Comparison of ENCODE assay signal across 16 mouse cellular contexts in the genomic region with DNA sequence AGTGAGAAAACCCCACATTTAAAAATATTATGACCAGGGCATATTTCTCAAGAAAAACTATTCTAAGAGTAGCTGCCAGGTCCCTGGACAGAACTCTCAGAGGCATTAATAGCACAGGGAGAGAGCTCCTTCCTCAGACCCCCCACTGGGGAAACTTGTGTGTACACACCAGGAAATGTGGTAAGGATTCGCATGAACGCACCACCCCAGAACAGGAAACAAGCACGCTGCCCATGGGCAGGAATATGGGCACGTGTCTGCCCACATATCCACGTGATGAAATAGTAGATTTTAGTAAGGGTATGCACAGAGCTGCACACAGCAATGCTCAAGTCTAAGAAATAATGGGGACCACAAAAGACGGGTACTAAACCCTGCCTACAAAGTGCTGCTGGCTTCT.
DNase-seq lines count a peak whose midpoint lies in the region; ATAC-seq and TF ChIP-seq lines count a peak whose summit lies in the region.
"Had no signal": no experiment of that assay in that cellular context is flagged by ENCODE, and none has a peak within 500 bp of the region (broad histone marks: within the 10 kb centered on the region; RNA-seq: fewer than 3 reads in every experiment).

No protein-coding gene starts in this region.

- H3K9me3 ChIP-seq in liver, embryonic 16.5 days (replicated peaks; ENCODE audit: control insufficient read depth, low read length), result no peaks in the 10 kb centered on the region
- no peaks in the 10 kb centered on the region for H3K9me3 ChIP-seq in liver, embryonic 12.5 days (replicated peaks)
- H3K9me3 ChIP-seq in forebrain, embryonic 10.5 days, result no peaks in the 10 kb centered on the region
- H3K9me3 ChIP-seq: liver, embryonic 13.5 days; midbrain, embryonic 12.5 days had no signal

- H3K36me3 ChIP-seq in heart, adult 2 months (ENCODE audit: control insufficient read depth, insufficient read depth, low read length), result peaks cover 18% of the 10 kb centered on the region
- H3K36me3 ChIP-seq in liver, embryonic 16.5 days (ENCODE audit: control insufficient read depth, insufficient read depth), result no peaks in the 10 kb centered on the region
- H3K36me3 ChIP-seq in liver, embryonic 12.5 days, result no peaks in the 10 kb centered on the region
- H3K36me3 ChIP-seq in forebrain, embryonic 10.5 days (replicated peaks), result no peaks in the 10 kb centered on the region
- H3K36me3 ChIP-seq: liver, embryonic 13.5 days; midbrain, embryonic 12.5 days had no signal

- peaks cover 14% of the 10 kb centered on the region for H3K4me1 ChIP-seq in heart, adult 2 months (ENCODE audit: control insufficient read depth, insufficient read depth, low read length)
- no peaks in the 10 kb centered on the region for H3K4me1 ChIP-seq in liver, embryonic 16.5 days (ENCODE audit: control insufficient read depth, low read depth, low read length)
- H3K4me1 ChIP-seq in liver, embryonic 12.5 days, result no peaks in the 10 kb centered on the region
- H3K4me1 ChIP-seq in forebrain, embryonic 10.5 days, result no peaks in the 10 kb centered on the region
- H3K4me1 ChIP-seq: liver, embryonic 13.5 days; midbrain, embryonic 12.5 days had no signal

- peak overlapping the region; percentile 26 for H3K27ac ChIP-seq in heart, adult 2 months
- no peak overlapping the region for H3K27ac ChIP-seq in liver, embryonic 16.5 days (ENCODE audit: low read length)
- H3K27ac ChIP-seq in liver, embryonic 12.5 days, result no peak overlapping the region
- no peak overlapping the region for H3K27ac ChIP-seq in forebrain, embryonic 10.5 days
- H3K27ac ChIP-seq: liver, embryonic 13.5 days; midbrain, embryonic 12.5 days had no signal

- 0 out of 2 replicates have a peak, but pooled peaks cover 1% of the 10 kb centered on the region for H3K79me2 ChIP-seq in heart, adult 2 months (replicated peaks; ENCODE audit: control insufficient read depth, insufficient read depth, low read length)

- intact Hi-C loops in heart, adult 2 months (cut with DNase I), result no loop called here

- no peak overlapping the region for H3K4me3 ChIP-seq in heart, adult 2 months
- no peak overlapping the region for H3K4me3 ChIP-seq in liver, embryonic 16.5 days (ENCODE audit: low read depth, low read length)
- no peak overlapping the region for H3K4me3 ChIP-seq in liver, embryonic 12.5 days
- H3K4me3 ChIP-seq in forebrain, embryonic 10.5 days, result no peak overlapping the region
- H3K4me3 ChIP-seq: liver, embryonic 13.5 days; midbrain, embryonic 12.5 days had no signal

- WGBS in heart, adult 2 months, result 24% methylated on average over 6 of the region's 6 CpGs
- WGBS in liver, embryonic 16.5 days (ENCODE audit: insufficient replicate concordance), result 17% methylated on average over 6 of the region's 6 CpGs
- WGBS in liver, embryonic 12.5 days (ENCODE audit: insufficient replicate concordance), result 27% methylated on average over 6 of the region's 6 CpGs
- WGBS in forebrain, embryonic 10.5 days, result 78% methylated on average over 6 of the region's 6 CpGs

- TF ChIP-seq CTCF in heart, adult 2 months (IDR thresholded peaks at IDR 0.05), result no peak

- no peak overlapping the region for H3K9ac ChIP-seq in heart, adult 2 months (ENCODE audit: low read depth, low read length)
- no peak overlapping the region for H3K9ac ChIP-seq in liver, embryonic 16.5 days (ENCODE audit: low read depth, low read length)
- no peak overlapping the region for H3K9ac ChIP-seq in liver, embryonic 12.5 days
- H3K9ac ChIP-seq: liver, embryonic 13.5 days; midbrain, embryonic 12.5 days had no signal

- no peaks in the 10 kb centered on the region for H3K27me3 ChIP-seq in heart, adult 2 months (ENCODE audit: control insufficient read depth, insufficient read depth, low read length)
- no peaks in the 10 kb centered on the region for H3K27me3 ChIP-seq in liver, embryonic 16.5 days (ENCODE audit: control insufficient read depth, insufficient read depth, low read depth, low read length)
- no peaks in the 10 kb centered on the region for H3K27me3 ChIP-seq in liver, embryonic 12.5 days (replicated peaks)
- H3K27me3 ChIP-seq in forebrain, embryonic 10.5 days (ENCODE audit: poor library complexity, severe bottlenecking), result no peaks in the 10 kb centered on the region
- H3K27me3 ChIP-seq: liver, embryonic 13.5 days; midbrain, embryonic 12.5 days had no signal

- H3K4me2 ChIP-seq in liver, embryonic 16.5 days (ENCODE audit: low read depth, low read length), result no peak overlapping the region
- H3K4me2 ChIP-seq in liver, embryonic 12.5 days, result no peak overlapping the region
- H3K4me2 ChIP-seq: liver, embryonic 13.5 days; midbrain, embryonic 12.5 days had no signal

- no peak for TF ChIP-seq POLR2A in heart, adult 2 months (IDR thresholded peaks at IDR 0.05; ENCODE audit: insufficient read depth, low read depth, low read length)

- no peak for DNase-seq in heart, adult 2 months
- DNase-seq in heart, adult 18-20 months, result no peak
- peak; percentile 25 to 37 for DNase-seq in spleen, adult 18-20 months
- no peak for DNase-seq in forebrain, embryonic 10.5 days (ENCODE audit: extremely low spot score, low spot score)
- DNase-seq in gastrocnemius, adult 8-10 months (ENCODE audit: low spot score in 2 of 2), result no peak
- DNase-seq: adrenal gland, postnatal 10 days; kidney, adult 8-10 months; left cerebral cortex, postnatal 4 days; liver, embryonic 13.5 days; lung, postnatal 14 days; thymus, adult 2 months had no signal

- ATAC-seq in liver, embryonic 16.5 days (ENCODE audit: low read depth), result peak; percentile 45
- ATAC-seq in liver, embryonic 12.5 days, result no peak
- peak; percentile 76 for ATAC-seq in common myeloid progenitor, adult 5-6 weeks (replicated peaks; ENCODE audit: low read depth, poor library complexity, severe bottlenecking)
- ATAC-seq: CD4-positive, CD25-positive, alpha-beta regulatory T cell, adult 4 months had no signal

- no peak for TF ChIP-seq EP300 in heart, adult 2 months (IDR thresholded peaks at IDR 0.05; ENCODE audit: insufficient read depth, low read depth, low read length)

Comparison
In these comparisons a context has a peak if more than half of its experiments do, and no peak if none do; other contexts are left out.
1. DNase-seq: peak in spleen, adult 18-20 months (2 of 2); none in heart, adult 2 months (0 of 2), heart, adult 18-20 months (0 of 2), forebrain, embryonic 10.5 days (single experiment) and gastrocnemius, adult 8-10 months (0 of 2).